Mouse (Mus musculus) megakaryocyte, embryonic 14.5 days (primary cell): ENCODE measurements around the gene Dhcr24. TPM values are rescaled to one million over a fixed set of nuclear protein-coding genes. Genes with fewer than 3 reads are reported as not detected.

ENCODE experiments used
- H3K27me3 ChIP-seq: replicated peaks from 2 replicates; pipeline ENCODE3; 2012; ENCODE audit warnings: inconsistent platforms
- H3K36me3 ChIP-seq: replicated peaks from 2 replicates; pipeline ENCODE3; 2012; ENCODE audit warnings: low read length, inconsistent platforms, mixed read lengths
- H3K4me1 ChIP-seq: 2 replicates; pipeline ENCODE4 v1.6.1; 2012; ENCODE audit warnings: inconsistent platforms
- H3K4me3 ChIP-seq: replicated peaks from 2 replicates; pipeline ENCODE3; 2012; ENCODE audit warnings: moderate library complexity, mild to moderate bottlenecking, inconsistent platforms
- H3K9me3 ChIP-seq: 2 replicates; pipeline ENCODE4 v1.6.1; 2012; ENCODE audit warnings: inconsistent platforms
- FLI1 ChIP-seq: IDR thresholded peaks from 2 replicates; pipeline ENCODE4 v1.6.1; 2012; ENCODE audit warnings: low read length, inconsistent platforms, mixed read lengths
- GATA1 ChIP-seq: IDR thresholded peaks from 3 replicates; pipeline ENCODE4 v1.6.1; 2012; ENCODE audit warnings: mixed read lengths, low read length, inconsistent platforms, borderline replicate concordance
- polyA plus RNA-seq: library from polyadenylated mRNA; stranded (reverse); fragments of >175 nt; gene quantifications from 2 replicates; pipeline ENCODE4 v1.2.3, GENCODE M21; 2012; ENCODE audit warnings: low replicate concordance; ENCODE audit not compliant: insufficient read depth

Gene Dhcr24
- polyA plus RNA-seq, result 125 TPM in 2 replicates

DNA sequence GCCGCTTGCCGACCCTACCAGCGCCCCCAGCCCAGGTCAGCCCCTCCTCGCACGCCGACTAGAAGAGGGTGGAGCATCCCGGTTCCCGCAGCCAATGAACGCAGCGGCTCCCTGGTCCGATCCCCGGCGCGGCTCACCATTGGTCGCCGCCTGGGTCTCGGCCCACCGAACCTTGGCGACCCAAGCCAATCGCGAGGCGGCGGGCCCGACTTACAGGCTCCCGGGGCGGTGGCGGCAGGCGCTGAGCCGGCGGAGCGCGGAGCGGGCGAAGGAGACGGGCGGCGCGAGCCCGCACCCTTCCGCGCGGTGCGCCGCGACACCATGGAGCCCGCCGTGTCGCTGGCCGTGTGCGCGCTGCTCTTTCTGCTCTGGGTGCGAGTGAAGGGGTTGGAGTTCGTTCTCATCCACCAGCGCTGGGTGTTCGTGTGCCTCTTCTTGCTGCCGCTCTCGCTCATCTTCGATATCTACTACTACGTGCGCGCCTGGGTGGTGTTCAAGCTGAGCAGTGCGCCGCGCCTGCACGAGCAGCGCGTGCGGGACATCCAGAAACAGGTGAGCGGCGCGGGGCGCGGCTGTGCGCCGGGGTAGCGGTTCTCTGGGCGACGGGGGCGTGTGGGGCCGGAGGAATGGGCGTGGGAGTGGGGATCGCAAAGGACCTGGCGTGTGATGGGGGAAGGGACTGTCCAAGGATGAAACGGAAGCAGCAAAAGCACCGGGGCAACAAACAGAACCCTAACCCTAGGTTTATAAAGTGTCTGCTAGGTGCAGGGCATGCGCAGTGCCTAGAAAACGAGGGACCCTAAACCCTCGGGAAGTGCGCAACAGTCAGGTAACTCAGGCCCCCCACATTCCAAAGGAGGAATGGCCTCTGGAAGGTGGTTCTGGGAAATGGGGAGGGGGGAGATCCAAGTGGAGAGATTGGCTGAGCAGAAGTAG lies at the start of gene Dhcr24:
Gene Dhcr24, plus strand, starts transcription at position 193 of the 936 bp plus-strand sequence.
- Histone ChIP-seq H3K4me1 (peaks cover 60% of the 10 kb centered on the region), H3K9me3 (no peaks in the 10 kb centered on the region), H3K4me3 (peak within 1 kb of the TSS; percentile 95), H3K36me3 (peaks cover 36% of the 10 kb centered on the region), H3K27me3 (peaks cover 3% of the 10 kb centered on the region)
- TF ChIP-seq GATA1 (no peak), FLI1 (no peak)

DNA sequence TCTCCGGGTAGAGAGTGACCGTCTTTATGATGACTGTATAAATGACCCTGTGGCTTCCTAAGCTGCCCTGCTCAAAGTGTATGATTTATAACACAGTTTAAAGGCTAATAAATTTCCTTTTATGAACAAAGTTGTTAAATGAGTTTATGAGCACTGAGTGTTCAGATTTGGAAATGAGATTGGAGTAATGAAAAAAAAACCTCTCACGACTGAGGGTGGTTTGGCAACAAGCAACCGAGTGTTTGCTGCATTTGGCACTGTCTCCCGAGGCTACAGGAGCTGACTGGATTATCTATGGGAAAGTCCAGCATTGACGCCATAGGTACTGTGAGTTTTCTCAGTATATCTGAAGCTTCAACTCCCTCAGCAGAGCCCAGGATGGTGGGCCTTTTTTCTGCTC lies 46.2 kb upstream of the Dhcr24 start:
- H3K4me1 ChIP-seq, result no peaks in the 10 kb centered on the region
- H3K4me3 ChIP-seq, result no peak overlapping the region
- no peak for TF ChIP-seq FLI1
- H3K9me3 ChIP-seq, result peaks cover 4% of the 10 kb centered on the region; the same call in 1 of the 2 replicates
- H3K27me3 ChIP-seq, result peaks cover 52% of the 10 kb centered on the region
- no peaks in the 10 kb centered on the region for H3K36me3 ChIP-seq

DNA sequence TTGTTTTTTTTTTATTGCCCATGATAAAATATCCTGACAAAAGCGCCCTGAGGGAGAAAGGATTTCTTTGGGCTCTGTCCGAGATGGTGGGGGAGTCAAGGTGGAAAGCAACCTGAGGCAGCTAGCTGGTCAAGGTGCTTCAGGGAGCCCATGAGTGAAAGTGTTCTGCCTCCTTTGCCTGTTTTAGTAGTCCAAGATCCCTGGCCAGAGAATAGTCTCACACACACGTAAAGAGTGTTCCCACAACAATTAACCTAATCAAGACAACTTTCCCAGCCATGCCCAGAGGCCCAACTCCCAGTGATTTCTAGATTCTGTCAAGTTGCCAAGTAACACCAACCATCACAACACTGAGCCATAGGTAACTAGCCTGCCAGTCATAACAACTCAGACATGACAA lies 38.3 kb upstream of the Dhcr24 start:
- Histone ChIP-seq H3K27me3 (peaks cover 40% of the 10 kb centered on the region), H3K4me1 (peaks cover 16% of the 10 kb centered on the region), H3K4me3 (no peak overlapping the region), H3K36me3 (no peaks in the 10 kb centered on the region), H3K9me3 (no peaks in the 10 kb centered on the region)
- TF ChIP-seq FLI1 (no peak), GATA1 (no peak)

DNA sequence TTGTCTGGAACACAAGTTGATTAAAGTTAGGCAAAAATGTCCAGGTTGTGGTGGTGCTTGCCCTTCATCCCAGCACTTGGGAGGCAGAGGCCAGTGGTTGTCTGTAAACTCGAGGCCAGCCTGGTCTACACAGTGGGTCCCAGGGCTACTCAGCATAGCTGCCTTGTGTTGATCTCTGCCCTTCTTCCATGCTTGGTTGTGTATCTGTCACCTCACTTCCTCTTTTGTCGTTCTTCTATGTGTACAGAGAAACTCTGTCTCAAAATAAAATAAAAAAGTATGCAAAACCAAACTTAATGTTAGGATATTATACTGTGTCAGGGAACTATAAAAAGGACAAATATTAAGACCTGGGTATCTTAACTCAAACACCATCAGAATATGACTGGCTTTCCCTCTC lies 36.7 kb upstream of the Dhcr24 start:
- Histone ChIP-seq H3K27me3 (peaks cover 35% of the 10 kb centered on the region), H3K36me3 (no peaks in the 10 kb centered on the region), H3K4me3 (no peak overlapping the region), H3K4me1 (peaks cover 22% of the 10 kb centered on the region), H3K9me3 (no peaks in the 10 kb centered on the region)
- TF ChIP-seq FLI1 (no peak), GATA1 (no peak)

DNA sequence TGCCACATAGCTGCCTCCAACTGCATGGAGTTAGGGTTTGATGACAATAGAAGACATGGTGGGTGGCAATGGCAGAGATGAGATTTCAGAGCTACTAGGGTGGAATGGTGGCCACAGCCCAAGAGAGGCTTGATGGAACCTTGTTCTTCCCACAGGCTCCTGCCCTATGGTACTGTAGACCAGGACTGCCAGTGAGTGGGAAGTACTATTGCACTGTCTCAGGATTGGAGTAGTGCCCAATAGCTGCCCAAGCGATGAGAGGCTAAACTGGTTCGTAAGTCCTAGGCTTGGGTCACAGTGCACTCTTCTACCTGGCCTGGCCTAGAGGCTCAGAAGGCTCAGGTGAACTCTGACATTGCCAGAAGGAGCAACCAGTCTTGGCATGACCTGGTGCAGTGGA lies 35.8 kb upstream of the Dhcr24 start:
- Histone ChIP-seq H3K27me3 (peaks cover 32% of the 10 kb centered on the region), H3K9me3 (no peaks in the 10 kb centered on the region), H3K4me1 (peaks cover 31% of the 10 kb centered on the region), H3K36me3 (no peaks in the 10 kb centered on the region), H3K4me3 (no peak overlapping the region)
- TF ChIP-seq FLI1 (no peak), GATA1 (no peak)

DNA sequence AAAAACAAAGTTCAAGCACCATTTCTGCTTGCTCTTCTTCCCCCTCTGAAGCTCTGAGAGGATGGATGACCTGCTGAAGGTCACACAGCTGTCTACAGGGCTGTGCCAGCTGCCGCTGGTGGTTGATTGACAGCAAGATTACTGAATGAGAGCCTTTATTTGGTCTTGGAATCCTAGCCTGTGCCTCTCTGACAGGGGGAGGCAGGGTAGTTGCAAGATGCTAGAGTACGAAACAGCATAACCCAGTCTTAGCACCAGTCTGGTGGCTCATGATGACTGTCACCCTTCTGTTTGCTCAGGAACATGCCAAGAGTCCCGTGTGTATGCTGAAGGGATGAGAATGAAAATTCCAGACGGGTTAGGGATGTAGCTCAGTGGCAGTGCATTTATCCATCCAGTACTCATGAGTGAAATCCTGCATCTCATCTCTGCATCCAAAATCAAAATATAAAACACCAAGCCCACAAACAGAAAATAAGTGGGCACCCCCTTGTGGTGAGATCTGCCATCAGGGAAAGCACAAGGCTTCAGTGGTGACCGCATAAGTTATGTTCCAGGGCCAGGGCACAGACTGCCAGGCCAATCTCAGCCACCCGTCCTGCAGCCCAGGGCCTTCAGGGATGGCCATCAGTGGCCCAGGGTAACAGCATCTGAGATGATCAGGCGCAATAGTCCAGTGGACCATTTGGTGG lies 32.8 kb upstream of the Dhcr24 start:
- Histone ChIP-seq H3K9me3 (no peaks in the 10 kb centered on the region), H3K27me3 (peaks cover 27% of the 10 kb centered on the region), H3K4me1 (peaks cover 34% of the 10 kb centered on the region), H3K4me3 (no peak overlapping the region), H3K36me3 (no peaks in the 10 kb centered on the region)
- TF ChIP-seq FLI1, result no peak
- TF ChIP-seq GATA1, result no peak

DNA sequence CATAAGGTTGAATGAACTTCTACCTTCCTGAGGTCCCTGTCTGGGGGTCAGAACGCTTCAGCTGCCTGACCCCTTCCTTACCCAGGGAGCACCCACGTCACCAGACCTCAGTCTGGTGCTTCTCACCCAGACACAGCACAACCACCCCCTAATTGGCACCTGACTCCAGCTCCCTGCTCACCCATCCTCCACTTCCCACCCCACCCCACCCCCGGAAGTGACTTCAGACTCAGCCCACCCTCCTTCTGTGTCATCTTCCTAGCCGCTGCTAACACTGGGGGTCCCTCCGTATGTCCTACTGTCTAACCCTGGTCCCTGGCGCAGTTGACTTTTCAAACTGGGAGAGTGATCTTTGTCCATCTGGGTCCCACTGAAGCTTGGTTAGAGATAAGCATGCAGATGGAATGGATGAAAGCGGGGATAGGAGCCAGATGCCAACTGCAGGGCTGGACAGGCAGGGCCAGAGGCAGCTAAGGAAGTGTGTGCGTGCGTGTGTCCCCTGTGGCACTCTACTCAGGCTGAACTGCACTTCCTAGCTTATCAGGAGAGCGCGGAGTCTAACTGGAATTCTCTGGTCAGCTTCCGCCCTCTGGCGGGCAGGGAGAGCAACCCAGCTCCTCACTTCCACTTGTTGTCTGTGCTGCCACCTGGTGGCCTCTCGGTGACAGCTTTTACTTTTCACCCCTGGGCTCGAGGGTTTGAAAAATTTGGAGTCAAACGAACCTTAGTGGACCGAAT lies 31.3 kb upstream of the Dhcr24 start:
- H3K27me3 ChIP-seq, result peaks cover 33% of the 10 kb centered on the region
- H3K9me3 ChIP-seq, result no peaks in the 10 kb centered on the region
- H3K4me3 ChIP-seq, result peak overlapping the region; percentile 89

DNA sequence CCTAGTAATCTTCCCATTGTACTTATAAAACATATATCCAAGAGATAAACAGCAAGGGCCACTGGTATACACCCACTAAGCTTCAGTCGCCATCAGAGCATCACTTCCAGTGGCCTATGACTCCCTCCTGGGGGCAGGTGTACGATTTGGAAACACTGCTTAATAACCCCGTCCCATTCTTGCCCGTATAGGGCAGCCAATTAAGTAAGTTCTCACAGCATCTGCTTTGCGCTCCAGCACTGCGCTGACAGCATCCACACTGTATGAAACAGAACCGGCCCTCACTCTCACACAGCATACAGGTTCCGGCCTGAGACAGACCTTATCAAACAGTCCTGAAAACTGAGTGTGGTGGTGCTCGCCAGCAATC lies 30.7 kb upstream of the Dhcr24 start:
- Histone ChIP-seq H3K36me3 (no peaks in the 10 kb centered on the region), H3K9me3 (no peaks in the 10 kb centered on the region), H3K27me3 (peaks cover 32% of the 10 kb centered on the region), H3K4me3 (no peak overlapping the region), H3K4me1 (peaks cover 40% of the 10 kb centered on the region)
- no peak for TF ChIP-seq GATA1
- TF ChIP-seq FLI1, result no peak

More for the DNA sequence above, 31.3 kb upstream of the Dhcr24 start:
- no peaks in the 10 kb centered on the region for H3K36me3 ChIP-seq
- peaks cover 37% of the 10 kb centered on the region for H3K4me1 ChIP-seq
- no peak for TF ChIP-seq GATA1
- TF ChIP-seq FLI1, result no peak

DNA sequence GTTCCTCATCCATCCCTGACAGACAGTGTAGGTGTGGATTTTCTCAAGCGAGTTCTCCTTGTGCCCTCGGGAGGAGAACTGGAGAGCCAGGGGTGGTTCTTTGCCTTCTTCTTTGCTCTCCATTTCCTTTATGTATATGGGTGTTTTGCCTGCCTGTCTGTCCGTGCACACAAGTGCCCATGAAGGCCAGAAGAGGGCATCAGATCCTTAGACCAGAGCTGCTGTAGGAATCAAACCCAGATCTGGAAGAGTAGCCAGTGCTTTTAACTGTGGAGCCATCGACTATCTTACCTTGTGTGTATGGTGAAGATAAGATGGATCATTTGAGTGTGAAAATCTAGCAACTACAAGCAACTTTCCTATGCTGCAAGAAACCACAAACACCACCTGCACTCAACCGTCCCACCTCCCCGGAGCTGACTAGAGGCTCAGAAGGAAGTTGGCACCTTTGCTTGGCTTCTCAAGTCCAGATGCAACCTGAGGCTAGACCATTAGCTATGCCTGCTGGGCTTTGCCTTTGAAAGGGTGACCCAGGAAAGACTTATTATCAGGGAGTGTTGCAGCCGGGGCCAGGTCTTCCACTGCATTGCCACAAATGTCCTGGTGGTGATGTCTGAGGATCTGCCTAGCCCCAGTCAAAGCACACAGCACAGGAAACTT lies 27.3 kb upstream of the Dhcr24 start:
- no peaks in the 10 kb centered on the region for H3K9me3 ChIP-seq
- peaks cover 31% of the 10 kb centered on the region for H3K27me3 ChIP-seq
- H3K36me3 ChIP-seq, result no peaks in the 10 kb centered on the region
- no peak overlapping the region for H3K4me3 ChIP-seq
- TF ChIP-seq GATA1, result no peak
- no peak for TF ChIP-seq FLI1
- H3K4me1 ChIP-seq, result peaks cover 48% of the 10 kb centered on the region
